Mouse (Mus musculus) skeletal muscle tissue, adult 2 months (tissue): ENCODE measurements at regions not wholly inside any gene's neighbourhood (a gene's known extent, or its start where the extent isn't known, plus 50 kb on each side); places are given as distances from the start of the nearest gene placed in this dataset.

Experiments used
- DNase-seq: peaks from one replicate; pipeline ENCODE4 v3.0.0-alpha.2; 2012; ENCODE audit warnings: low read depth, low spot score

DNA sequence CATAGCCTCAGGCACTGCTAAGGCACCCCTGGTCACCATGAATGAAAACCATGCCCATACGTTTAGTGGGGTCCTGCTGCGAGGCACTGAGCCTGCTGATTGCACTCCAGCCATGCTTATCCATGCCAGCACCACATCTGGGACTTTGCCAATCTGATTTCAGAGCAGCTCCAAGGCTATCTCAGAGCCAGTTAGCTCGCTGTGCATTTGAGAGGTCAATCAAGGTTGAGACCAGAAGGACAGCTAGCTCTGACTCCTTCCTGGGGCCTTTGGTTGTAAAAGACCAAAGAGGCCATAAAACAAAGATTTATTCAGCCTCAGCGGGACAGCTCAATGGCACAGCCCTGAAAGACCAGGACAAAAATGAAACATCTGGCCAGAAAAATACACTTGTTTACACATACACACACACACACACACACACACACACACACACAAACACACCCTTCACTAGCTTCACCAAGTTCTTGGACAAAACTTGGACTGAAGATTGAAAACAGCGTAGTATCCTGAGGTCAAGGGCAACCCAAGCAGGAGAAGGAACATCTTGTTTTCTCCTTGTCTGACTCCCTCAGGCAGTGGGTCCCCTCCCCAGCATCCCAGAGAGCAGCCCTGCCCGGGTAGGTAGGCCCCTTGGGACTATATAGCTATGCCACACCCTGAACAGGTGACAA, 201.5 kb upstream of the Dio3 start:
- no peak for DNase-seq

DNA sequence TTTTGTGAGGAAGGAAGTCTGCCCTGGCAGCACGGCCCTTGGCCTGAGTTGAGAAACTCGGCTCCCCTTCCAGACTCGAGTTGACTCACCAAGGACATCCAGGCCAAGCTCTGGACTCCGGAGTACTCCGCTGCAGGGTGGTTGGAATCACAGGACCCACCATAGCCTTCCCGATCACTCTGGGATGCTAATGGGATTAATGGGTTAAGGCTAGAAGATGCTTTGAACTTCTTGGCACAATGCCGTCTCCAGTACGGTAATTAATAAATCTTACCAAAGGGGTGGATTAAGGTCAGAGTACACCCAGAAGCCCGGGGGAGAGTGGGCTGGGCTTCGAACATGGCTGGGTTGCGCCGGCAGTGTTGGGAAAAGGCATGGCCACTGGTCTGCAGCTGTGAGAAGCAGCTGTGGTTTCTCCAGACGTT, 200.8 kb upstream of the Dio3 start:
- peak; percentile 62 for DNase-seq

DNA sequence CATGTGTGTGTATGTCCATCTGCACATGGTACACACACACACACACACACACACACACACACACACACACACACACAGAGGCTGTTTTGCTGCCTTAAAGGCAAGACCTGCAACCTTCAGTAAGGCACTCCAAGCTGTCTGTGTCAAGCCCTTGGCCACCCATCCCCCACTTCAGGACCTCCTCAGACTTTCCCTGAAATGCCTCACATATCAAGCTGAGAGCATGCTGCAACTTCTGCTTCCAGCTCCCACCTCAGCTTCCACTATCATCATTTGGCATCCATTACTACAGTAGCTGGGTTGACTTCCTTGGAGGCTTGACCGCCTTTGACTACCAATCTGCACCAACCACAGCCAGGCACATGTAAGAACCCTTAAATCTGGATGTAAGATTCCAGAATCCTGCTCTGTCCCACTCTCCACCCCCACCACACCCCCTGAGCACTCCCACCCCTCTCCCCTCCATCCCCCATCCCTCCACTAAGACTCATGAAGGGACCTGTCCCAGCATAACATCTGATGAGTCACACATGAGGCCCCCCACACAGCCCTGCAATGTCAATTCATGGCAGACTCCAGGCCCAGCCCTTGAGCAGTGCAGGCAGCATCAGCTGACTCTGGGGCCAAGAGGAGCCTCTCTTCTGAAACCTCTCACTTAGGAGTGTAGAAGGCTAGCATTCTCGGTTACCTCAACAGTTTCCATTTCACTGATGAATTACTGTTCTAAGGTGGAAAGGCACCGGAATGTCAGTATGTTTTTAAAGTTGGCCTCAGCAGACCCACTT, 196.8 kb upstream of the Dio3 start:
- DNase-seq, result no peak

DNA sequence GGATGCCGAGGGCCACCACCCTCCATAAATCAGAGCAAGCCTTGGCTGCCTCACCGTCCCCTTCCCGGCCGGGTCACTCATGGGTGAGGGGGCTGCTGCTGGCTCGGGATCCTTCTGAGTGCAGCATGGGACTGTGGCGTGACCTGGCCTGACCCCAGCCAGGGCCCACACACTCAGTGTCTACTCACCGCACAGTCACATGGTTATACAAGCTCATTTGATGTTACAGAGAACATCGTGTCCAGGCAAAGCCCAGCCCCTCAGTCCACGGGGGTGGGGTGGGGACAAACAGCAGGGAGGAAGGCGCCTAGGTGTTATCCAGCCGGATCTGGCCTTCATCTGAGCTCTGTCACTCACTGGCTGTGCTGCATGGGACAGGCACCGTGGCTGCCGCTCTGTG, 195.9 kb upstream of the Dio3 start:
- peak; percentile 26 for DNase-seq

DNA sequence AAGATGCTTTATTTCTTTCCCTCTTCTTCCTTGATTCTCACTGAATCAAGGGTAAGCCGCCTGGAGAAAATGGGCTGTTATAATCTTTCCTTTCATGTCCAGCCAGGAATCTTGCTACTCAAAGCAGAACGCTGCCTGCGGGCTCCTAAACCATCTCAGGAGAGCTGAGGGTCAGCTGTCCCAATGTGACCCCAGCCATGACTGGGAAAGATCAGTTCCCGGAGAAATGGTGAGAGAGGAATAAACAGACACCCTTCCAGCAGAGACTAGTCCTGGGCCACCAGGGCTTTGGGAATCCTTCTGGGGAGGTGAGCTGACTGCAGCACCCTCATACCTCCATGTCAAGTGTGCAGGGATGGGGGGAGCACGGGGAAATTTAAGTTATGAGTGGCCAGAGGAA, 195.4 kb upstream of the Dio3 start:
- no peak for DNase-seq

DNA sequence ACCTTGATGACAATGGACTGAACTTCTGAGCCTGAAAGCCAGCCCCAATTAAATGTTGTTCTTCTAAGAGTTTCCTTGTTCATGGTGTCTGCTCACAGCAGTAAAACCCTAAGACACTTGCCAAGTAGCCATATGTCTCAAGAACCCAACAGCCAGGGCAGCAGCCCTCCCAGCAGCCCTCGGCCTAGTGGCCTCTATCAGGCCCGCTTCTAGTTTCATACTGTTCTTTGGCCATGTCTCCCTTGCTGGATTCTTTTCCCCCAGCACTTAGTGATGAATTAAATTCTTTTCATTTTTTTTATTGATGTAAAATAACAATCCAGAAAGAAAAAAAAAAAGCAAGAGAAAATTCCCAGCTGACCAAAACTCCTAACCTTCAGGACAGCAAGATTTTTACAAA, 191.9 kb upstream of the Dio3 start:
- DNase-seq, result no peak

DNA sequence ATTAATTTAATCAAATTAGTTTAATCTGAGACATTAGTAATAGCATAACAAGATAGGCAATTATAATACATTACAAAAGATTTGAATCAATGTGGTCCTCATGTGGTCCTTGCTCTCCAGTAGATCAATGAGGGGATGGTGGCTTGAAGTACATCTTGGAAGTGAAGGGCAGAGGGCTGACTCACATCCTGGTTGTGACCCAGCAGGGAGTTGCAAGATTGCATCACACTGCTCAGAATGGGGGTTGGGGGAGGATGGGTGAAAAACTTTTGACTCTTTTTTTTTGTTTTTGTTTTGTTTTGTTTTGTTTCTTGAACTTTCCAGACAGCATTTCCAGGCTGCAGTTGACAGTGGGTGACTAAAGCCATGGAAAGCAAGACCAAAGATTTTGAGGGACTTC, 191.1 kb upstream of the Dio3 start:
- peak; percentile 45 for DNase-seq

DNA sequence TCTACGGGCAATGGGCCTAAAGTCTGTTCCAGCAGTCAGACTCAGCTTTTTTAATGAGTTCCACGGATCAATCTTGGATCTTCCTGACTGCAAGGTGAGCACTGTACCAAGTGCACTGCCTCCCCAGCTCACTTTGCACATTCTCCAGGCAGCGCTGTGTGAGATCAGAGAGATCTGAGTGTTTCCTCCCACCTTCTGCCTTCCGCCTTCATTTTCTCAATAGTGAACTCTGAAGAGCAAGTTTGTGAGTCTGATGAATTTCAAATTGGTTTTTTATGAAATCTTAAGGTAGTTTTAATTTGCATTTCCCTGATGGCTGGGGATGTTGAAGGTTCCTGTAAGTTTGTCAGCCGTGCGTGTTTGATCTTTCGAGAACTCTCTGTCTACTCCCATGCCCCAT, 176.7 kb upstream of the Dio3 start:
- DNase-seq, result no peak

DNA sequence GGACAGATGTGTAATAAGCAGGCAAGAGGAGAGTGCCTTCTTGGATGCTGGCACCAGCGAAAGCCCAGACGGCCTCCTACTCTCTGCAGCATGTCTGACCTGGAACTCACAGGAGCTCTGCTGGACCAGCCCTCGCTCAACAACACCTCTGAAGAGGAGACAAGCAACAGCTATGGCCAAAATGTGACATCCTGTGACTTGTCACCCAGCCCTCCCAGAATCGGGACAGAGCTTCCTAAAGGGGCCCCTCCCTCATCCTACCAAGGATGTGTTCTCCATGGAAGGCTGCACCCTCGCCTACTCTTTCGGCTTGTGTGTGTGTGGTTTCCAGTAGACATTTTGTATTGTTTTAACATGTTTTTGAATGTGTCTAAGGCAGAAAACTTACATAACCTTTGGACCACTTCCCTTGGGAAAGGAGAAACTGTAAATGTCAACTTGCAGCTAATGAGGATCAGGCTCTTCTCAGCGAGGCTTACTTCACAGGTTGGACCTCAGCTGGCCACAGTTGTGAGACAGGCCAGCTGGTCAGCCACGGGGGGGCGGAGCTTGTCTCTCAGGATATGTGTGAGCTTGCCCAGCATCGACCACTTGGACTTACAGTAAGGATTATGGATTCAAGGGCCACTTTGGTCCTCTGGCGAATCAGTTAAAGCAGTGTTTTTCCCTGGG, 166.7 kb upstream of the Dio3 start:
- DNase-seq, result peak; percentile 14

DNA sequence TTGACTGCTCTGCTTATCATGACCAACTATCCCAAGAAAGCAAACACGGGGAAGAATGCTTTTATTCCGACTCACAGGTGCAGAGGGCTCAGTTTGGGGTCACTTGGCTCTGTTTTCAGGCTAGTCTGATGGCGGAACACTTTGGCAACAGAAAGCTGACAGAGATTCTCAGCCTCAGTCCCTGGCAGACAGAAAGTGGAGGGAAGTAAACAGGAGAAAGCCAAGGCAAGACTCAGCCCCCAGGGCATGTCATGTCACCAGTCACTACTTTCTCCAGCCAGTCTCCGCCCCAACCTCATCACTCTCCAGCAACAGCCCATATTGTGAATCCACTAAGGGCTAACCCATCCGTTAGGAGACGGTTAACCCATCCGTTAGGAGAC, 166.2 kb upstream of the Dio3 start:
- DNase-seq, result no peak

DNA sequence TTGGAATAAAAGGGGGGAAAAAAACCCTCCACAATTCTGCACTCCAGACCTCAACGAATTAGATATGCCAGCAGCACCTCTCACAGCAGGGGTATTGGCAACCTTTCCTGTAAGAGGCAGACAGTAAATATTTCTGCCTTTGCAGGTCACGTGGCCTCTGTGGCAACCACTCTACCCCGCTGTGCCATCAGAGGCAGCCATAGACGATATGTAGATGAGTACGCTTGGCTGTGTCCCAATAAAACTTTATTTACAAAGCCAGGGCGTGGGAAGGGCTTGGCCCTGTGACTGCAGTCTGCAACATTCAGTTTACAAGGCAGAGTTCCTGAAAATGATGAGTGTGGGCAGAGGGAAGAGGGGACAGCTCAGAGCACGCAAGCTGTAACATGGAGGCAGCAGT, 158.7 kb upstream of the Dio3 start:
- DNase-seq, result no peak

DNA sequence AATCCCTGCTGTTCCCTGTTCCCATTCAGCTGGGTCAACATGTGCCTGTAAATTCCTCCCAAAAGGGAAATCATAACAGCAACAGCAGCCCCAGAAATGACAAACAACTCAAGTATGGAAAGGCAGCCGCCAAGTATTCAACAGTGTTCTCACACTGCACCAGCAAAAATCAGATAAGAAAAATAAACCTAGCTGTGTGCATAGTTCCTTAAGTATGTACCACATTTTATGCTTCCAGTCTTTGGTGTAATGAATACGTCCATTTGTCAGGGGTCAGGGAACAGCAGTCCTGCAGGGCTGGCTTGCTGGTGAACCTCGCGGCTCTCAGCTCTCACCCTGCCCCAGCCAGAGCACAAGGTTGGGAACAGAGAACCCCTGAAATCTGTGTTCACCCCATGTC, 155.9 kb upstream of the Dio3 start:
- DNase-seq, result peak; percentile 48

DNA sequence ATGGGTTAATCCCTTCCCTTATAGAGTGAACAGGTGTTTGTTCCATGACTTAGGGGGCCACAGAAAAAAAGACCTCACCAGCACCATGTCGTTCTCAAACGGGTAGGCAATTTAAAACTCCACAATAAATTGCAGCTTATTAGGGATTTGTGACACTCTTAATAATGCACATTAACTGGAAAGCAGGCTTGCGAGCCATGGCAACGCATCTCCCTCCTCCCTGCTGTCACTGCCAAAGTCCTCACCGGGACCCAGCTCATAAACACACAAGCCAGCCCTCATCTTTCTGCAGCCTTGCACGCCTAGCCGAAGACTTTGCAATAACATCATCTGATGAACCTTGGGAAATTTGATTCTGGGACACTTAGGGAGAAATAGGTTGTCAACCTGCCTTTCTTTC, 152.3 kb upstream of the Dio3 start:
- DNase-seq, result no peak

DNA sequence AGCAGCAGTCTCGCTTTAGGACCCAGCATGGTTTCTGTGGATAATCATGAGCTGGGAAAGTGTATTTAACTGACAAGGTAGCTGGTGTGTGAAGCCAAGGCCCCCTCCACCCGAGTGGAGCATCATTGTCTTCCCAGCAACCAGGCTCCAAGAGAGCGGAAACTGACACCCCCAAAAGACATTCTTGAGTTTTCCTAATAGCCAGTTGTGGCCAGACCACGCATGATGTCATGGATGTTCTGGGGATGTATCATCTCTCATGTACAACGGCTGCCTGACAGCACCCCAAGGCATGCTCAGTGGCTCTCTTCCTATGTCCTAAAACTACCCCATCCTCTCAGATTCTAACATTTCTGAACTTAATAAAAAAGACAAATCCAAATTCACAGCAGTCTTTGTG, 133.5 kb upstream of the Dio3 start:
- no peak for DNase-seq

DNA sequence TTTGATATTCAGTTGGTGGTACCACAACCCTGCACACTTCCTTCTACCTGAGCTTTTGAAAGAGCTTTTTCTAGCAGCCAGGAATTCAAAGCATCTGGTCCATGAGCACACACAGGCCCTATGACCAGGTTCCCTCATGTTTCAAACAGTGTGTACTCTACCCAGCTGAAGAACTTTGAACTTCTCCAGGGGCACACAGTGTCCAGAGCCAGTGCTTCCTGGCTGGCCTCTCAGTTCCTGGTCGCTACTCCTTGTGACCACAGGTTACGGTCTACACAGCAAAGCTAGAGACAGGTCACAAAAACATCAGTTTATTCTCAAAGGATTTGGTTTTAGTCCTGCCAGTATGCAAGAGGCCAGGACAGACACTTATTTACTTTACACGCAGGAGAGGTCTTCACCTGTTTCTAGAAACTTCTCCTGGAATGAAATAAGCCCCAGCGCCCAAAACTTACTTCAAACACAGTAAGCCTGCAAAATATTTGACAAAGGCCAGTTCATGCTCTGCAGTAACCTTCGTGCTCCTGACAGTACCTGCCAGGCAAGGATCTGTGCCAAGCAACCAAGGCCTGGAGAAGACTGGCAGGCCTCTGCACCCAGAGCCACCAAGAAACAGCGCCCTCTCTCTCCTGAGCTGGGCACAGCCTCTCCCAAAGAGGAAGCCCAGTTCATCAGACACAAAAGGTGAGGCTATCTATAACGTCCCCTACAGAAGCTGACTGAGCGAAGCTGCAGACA, 124.5 kb upstream of the Dio3 start:
- no peak for DNase-seq

DNA sequence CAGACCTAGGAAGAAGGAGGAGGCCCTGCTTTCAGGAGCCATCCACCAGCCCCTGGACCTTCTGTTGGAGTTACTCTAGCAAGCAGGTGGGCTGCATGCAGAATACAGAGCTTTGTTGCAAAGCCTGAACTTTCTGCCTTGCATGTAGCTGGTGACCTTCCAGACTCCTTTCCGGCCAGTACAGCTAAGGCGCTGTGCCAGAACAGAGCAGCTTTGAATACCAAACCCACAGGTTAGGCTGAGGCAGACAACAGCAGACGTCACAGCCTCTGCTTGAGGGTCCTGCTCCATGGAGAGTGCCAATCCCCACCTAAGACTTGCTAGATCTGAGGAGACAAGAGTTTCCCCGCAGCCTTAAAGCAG, 123.9 kb upstream of the Dio3 start:
- no peak for DNase-seq

DNA sequence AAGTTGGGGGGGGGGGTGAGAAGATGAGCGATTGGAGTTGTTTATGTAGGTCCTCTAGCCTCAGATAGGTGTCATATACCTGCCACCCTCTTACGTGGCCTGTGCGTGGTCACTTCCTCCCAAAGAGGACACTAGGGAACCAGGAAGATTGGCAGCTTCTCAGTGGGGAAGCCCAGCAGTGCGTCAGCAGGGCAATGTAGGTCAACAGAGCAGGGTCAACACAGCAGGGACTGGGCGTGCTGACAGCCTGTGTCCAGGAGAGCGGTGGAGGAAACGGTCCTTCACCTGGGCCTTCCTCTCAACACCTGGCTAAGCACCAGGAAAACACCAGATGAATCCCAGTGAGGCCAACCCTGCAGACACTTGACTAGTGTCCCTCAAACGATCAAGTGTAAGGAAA, 122.4 kb upstream of the Dio3 start:
- peak; percentile 3 for DNase-seq

DNA sequence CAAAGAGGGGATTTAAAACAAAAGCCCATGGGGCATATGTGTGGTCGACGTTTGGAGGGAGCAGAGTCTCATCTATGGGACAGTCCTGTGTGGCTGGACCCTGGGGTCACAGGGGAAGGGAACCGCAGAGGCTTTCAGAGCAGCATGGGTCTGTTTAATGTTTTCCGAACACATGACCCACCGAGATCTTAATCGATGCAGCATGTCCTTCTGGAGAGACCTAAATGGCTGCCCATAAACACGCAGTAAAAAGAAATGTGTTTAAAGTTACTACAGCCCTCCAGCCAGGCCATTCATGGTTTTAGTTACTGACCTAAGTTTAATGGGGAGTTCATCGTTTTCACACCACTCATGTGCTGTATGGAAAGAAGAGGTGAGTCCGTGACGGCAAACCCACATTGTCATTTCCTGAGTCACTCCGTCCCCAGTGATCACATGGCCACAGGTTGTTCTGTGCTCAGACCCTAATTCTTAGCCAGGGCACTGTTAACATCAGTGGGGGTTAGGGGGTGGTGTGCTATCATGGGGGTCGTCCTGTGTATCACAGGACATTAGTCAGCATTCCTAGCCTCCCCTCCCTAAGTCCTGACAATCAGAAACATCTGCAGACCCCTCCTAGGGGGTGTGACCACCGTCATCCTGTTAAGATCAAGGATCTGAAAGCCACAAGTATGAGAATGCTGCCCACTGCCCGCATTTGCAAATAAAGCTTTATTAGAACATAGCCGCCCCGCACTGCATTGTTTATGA, 120.7 kb upstream of the Dio3 start:
- DNase-seq, result no peak

DNA sequence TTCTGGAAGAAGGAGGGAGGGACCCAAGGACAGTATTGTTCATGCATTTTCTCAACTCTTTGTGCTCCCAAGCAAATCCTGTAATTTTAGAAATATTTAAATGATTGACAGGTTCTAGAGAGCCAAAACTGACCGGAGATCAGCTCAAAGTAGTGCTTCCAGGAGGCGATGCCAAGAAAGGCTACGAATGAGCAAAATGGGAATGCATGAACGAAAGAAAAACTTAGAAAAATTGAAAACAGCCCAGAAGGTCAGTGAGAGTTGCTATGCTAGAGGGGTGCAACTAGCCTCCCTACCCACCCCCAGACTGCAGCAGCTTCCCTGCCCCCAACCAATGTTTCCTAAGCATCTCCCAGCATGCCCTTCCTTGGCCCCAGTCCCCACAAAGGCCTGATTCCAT, 117.6 kb upstream of the Dio3 start:
- no peak for DNase-seq

DNA sequence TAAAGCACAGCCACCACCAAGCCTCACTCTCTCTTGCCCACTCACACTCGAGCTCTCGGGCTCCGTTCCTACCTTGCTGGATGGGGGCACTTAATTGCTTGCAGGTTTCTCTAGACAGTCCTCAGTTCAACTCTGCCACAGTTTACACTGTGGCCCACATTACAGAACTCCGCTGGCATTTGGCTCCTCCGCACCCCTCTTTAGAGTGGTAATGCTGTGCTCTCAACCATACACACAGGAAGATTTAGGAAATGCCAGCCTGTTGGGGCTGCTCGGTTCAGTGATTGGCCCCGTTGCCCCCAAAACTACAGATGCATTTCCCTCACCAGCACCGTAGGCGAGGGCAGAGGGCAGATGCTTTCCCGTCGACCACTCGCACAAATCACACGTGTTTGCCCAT, 113.4 kb upstream of the Dio3 start:
- DNase-seq, result no peak

DNA sequence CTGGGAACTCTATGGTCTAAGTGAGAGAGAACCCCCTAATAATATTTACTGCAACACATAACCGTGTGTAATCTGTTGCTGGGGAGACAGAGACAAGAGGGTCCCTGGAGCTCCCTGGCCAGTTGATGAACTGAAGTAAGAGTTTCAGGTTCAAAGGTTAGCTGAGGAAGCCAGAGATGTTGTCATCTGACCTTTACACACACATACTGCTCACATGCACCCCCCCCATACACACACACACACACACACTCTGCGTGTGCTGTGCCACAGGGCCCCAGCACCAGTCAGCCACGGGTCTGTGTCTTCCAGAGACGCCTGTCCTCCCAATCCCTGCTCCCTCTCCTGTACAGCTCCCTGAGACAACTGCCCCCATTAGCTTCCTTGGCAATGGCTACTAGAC, 110.5 kb upstream of the Dio3 start:
- DNase-seq, result no peak

DNA sequence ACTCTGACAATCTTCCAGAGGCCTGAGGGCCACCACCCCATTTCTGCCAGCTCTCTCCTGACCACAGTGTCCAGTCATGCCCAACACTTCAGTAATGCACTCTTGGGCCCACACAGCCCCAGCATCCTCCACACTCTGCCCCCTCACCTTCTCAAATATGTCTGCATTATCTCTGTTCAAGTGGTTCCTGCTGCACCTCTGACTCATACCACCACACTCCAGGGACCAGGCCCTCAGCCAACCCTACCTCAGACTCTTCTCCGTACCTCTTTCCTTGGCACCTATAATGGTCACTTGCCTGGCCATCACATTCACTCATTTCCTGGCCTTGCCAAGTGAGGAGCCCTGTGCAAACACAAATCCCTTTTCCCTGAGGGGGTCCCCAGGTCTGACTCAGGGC, 109.6 kb upstream of the Dio3 start:
- DNase-seq, result no peak
